Mouse (Mus musculus) embryonic facial prominence, embryonic 12.5 days (tissue): Measurements from ENCODE around the gene Rtl6. TPM values are rescaled to one million over a fixed set of nuclear protein-coding genes. Genes with fewer than 3 reads are reported as not detected.

Experiments
- ATAC-seq: fragments of 200-750 bp; cut with Nextera tagmentation; 2 replicates; pipeline ENCODE4 v1.8.0; 2017; ENCODE audit not compliant: insufficient number of reproducible peaks, insufficient read depth, low FRiP score, low TSS enrichment
- H3K27ac ChIP-seq: fragments of 300-500 bp; sonication (generic); 2 replicates; pipeline ENCODE4 v1.5.1; 2016; ENCODE audit warnings: mild to moderate bottlenecking
- H3K27me3 ChIP-seq: fragments of 300-500 bp; sonication (generic); 2 replicates; pipeline ENCODE4 v1.6.1; 2016; ENCODE audit warnings: mild to moderate bottlenecking, moderate library complexity
- H3K36me3 ChIP-seq: fragments of 300-500 bp; sonication (generic); 2 replicates; pipeline ENCODE4 v1.6.1; 2016; ENCODE audit warnings: mild to moderate bottlenecking
- H3K4me1 ChIP-seq: fragments of 300-500 bp; sonication (generic); 2 replicates; pipeline ENCODE4 v1.6.1; 2016
- H3K4me2 ChIP-seq: fragments of 300-500 bp; sonication (generic); replicated peaks from 2 replicates; pipeline ENCODE4 v1.6.1; 2016; ENCODE audit warnings: mild to moderate bottlenecking, moderate library complexity
- H3K4me3 ChIP-seq: fragments of 300-500 bp; sonication (generic); 2 replicates; pipeline ENCODE4 v1.5.1; 2016; ENCODE audit warnings: mild to moderate bottlenecking
- H3K9ac ChIP-seq: fragments of 300-500 bp; sonication (generic); 2 replicates; pipeline ENCODE4 v1.6.1; 2016; ENCODE audit warnings: mild to moderate bottlenecking, moderate library complexity
- H3K9me3 ChIP-seq: fragments of 300-500 bp; sonication (generic); 2 replicates; pipeline ENCODE4 v1.6.1; 2016; ENCODE audit warnings: mild to moderate bottlenecking, moderate library complexity
- WGBS: fragments of 180-500 bp; shearing (Covaris S2); methylation state at CpG from one replicate; pipeline ENCODE4 v1.1.7; 2016; 5-methylcytosine and 5-hydroxymethylcytosine counted together
- polyA plus RNA-seq: library from polyadenylated mRNA; unstranded; fragments of >200 nt; fragmentation: Nextera tagmentation; extraction: Ambion mirVana; gene quantifications from 2 replicates; pipeline ENCODE4 v1.2.1, GENCODE M21; 2016

Gene Rtl6
- polyA plus RNA-seq, 1 experiment from 2014 or later, result 31.2 TPM

GRCm38 (mm10) chr15:84578607-84579006, 21.0 kb upstream of the Rtl6 start:
- no peak for ATAC-seq
- Histone ChIP-seq H3K4me1 (no peaks in the 10 kb centered on the region), H3K9ac (no peak overlapping the region), H3K27me3 (no peaks in the 10 kb centered on the region), H3K36me3 (no peaks in the 10 kb centered on the region), H3K27ac (no peak overlapping the region), H3K9me3 (no peaks in the 10 kb centered on the region), H3K4me2 (no peak overlapping the region), H3K4me3 (no peak overlapping the region)
- 81% methylated on average over 1 of the region's 1 CpGs for WGBS

DNA sequence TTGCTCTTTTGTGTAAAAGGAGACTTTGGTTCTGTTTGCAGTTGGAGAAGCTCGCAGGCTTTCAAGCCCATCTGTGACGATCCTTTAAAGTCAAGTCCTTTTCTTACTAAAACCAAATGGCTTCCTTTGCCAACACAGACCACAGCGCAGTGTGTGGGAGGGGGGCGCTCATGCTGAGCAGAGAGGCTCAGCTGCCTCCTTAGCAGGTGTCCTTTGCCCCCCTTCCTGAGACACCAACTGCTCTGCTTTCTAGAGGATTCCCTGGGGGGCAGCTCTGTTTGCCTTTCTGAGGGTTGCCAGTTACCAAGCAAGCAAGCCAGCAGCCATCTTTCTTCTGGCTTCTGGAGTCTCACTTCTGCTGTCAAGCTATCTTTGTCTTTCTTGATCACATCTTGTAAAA, 19.4 kb upstream of the Rtl6 start:
- no peak overlapping the region for H3K4me2 ChIP-seq
- 63% methylated on average over 4 of the region's 4 CpGs for WGBS
- no peak overlapping the region for H3K4me3 ChIP-seq
- no peaks in the 10 kb centered on the region for H3K4me1 ChIP-seq
- no peaks in the 10 kb centered on the region for H3K36me3 ChIP-seq
- no peaks in the 10 kb centered on the region for H3K9me3 ChIP-seq
- no peak for ATAC-seq
- H3K27me3 ChIP-seq, result no peaks in the 10 kb centered on the region
- no peak overlapping the region for H3K27ac ChIP-seq
- H3K9ac ChIP-seq, result no peak overlapping the region

- Histone ChIP-seq H3K27ac (no peak overlapping the region), H3K4me1 (no peaks in the 10 kb centered on the region), H3K4me3 (no peak overlapping the region), H3K36me3 (no peaks in the 10 kb centered on the region), H3K27me3 (no peaks in the 10 kb centered on the region), H3K9ac (no peak overlapping the region), H3K9me3 (no peaks in the 10 kb centered on the region), H3K4me2 (no peak overlapping the region)
- 57% methylated on average over 17 of the region's 17 CpGs for WGBS
- ATAC-seq, result no peak
These were observed 9.0 kb upstream of the Rtl6 start for GRCm38 (mm10) chr15:84566568-84567110.

GRCm38 (mm10) chr15:84561501-84561900, 3.9 kb upstream of the Rtl6 start:
- peaks cover 4% of the 10 kb centered on the region for H3K36me3 ChIP-seq
- H3K4me1 ChIP-seq, result peaks cover 9% of the 10 kb centered on the region
- H3K9ac ChIP-seq, result no peak overlapping the region
- H3K27ac ChIP-seq, result no peak overlapping the region
- no peak overlapping the region for H3K4me3 ChIP-seq
- 70% methylated on average over 2 of the region's 2 CpGs for WGBS
- no peaks in the 10 kb centered on the region for H3K9me3 ChIP-seq
- H3K27me3 ChIP-seq, result no peaks in the 10 kb centered on the region
- ATAC-seq, result no peak
- no peak overlapping the region for H3K4me2 ChIP-seq

DNA sequence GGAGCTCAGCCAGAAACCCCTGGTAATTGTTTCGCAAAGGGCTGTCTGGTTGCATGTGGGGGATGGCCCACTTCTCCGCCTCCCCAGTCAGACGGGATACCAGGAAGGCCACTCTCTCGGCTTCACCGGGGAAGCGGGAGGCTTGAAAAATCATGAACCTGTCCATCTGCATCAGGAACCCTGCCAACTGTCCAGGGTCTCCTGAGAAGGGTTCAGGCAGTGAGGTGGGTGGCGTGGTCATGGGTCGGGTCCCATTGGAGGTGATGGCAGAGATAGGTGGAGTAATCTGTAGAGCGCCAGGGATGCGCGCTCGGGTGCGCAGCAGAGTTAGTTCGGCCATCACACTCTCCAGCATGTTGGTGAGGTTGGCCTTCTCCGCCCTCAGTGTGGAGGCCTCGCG, 949 bp downstream of the Rtl6 start:
- peaks cover 16% of the 10 kb centered on the region for H3K4me1 ChIP-seq
- H3K27me3 ChIP-seq, result no peaks in the 10 kb centered on the region
- peak overlapping the region; percentile 78; the same call in 1 of the 2 replicates for H3K9ac ChIP-seq
- H3K4me3 ChIP-seq, result peak overlapping the region; percentile 83
- WGBS, result 97% methylated on average over 17 of the region's 17 CpGs
- ATAC-seq, result no peak
- peaks cover 31% of the 10 kb centered on the region for H3K36me3 ChIP-seq
- peak overlapping the region; percentile 81 for H3K4me2 ChIP-seq
- H3K9me3 ChIP-seq, result no peaks in the 10 kb centered on the region
- H3K27ac ChIP-seq, result peak overlapping the region; percentile 79; the same call in 1 of the 2 replicates

DNA sequence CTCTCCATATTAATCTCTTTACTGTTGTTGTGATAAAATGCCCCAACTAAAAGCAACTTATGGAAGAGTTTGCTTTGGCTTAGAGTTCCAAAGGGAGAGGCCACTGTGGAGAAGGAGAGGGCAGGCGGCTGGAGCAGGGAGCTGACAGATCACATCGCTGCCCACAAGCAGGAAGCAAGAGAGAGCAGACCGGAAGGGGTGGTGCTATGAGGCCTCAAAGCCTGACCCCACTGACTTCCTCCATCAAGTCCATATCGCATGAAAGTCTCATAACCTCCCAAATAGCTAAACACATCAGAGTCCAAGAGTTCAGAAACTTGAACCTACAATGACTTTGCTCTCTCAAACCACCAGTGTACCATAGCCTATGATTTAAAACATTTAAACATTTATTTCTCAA, 6.6 kb downstream of the Rtl6 start:
- no peak overlapping the region for H3K27ac ChIP-seq
- H3K4me1 ChIP-seq, result peaks cover 7% of the 10 kb centered on the region
- no peaks in the 10 kb centered on the region for H3K27me3 ChIP-seq
- H3K4me3 ChIP-seq, result no peak overlapping the region
- no peaks in the 10 kb centered on the region for H3K9me3 ChIP-seq
- ATAC-seq, result no peak
- no peak overlapping the region for H3K4me2 ChIP-seq
- WGBS, result 82% methylated on average over 4 of the region's 4 CpGs
- peaks cover 23% of the 10 kb centered on the region for H3K36me3 ChIP-seq
- H3K9ac ChIP-seq, result no peak overlapping the region

DNA sequence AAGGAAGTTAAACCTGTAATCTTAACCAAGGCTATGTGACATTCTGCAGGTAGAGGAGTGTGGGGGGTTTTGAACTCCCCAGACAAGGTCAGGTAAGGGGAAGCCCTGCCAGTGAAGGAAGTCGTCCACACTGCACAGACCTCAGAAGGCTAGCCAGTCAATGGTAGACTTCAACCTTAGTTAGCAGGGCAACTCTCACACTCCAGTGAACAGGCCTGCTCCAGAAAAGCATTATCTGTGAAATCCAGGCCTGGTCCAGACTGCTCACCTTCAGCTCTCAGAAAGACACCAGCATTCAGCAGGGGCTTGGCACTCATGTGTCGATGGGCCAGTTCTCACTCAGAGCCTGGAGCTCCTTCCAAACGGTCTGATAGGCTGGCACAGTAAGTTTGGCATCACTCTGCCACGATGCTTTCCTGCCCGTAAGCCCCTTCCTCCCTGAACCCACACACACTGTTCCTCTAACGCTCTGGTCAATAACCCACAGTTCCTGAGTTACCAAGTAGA, 8.3 kb downstream of the Rtl6 start:
- Histone ChIP-seq H3K9ac (no peak overlapping the region), H3K27ac (no peak overlapping the region), H3K4me2 (no peak overlapping the region), H3K4me3 (no peak overlapping the region), H3K4me1 (peaks cover 3% of the 10 kb centered on the region; the same call in 1 of the 2 replicates), H3K27me3 (no peaks in the 10 kb centered on the region), H3K9me3 (no peaks in the 10 kb centered on the region), H3K36me3 (peaks cover 6% of the 10 kb centered on the region; the same call in 1 of the 2 replicates)
- WGBS, result 88% methylated on average over 6 of the region's 6 CpGs
- no peak for ATAC-seq

DNA sequence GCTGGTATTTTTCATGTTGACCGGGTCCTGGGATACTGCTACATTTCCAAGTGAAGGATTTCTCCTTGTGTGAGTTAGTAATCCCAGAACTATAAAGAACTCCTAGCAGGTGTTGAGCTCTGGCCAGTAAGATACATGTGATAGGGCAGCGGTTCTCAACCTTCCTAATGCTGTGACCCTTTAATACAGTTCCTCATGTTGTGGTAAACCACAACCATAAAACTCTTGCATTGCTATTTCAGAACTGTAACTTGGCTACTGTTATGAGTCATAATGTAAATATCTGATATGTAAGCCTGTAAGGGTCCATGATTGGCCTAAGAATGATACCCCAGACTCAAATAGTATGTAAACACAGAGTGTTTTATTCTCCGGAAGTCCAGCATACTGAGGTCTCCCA, 11.6 kb downstream of the Rtl6 start:
- no peak for ATAC-seq
- Histone ChIP-seq H3K4me1 (no peaks in the 10 kb centered on the region), H3K36me3 (no peaks in the 10 kb centered on the region), H3K4me3 (no peak overlapping the region), H3K4me2 (no peak overlapping the region), H3K27ac (no peak overlapping the region), H3K27me3 (no peaks in the 10 kb centered on the region), H3K9ac (no peak overlapping the region), H3K9me3 (no peaks in the 10 kb centered on the region)
- 90% methylated on average over 3 of the region's 3 CpGs for WGBS

- ATAC-seq, result no peak
- H3K36me3 ChIP-seq, result no peaks in the 10 kb centered on the region
- H3K4me2 ChIP-seq, result no peak overlapping the region
- H3K9ac ChIP-seq, result no peak overlapping the region
- no peaks in the 10 kb centered on the region for H3K4me1 ChIP-seq
- H3K27me3 ChIP-seq, result no peaks in the 10 kb centered on the region
- no peaks in the 10 kb centered on the region for H3K9me3 ChIP-seq
- H3K27ac ChIP-seq, result no peak overlapping the region
- no peak overlapping the region for H3K4me3 ChIP-seq
- WGBS, result 50% methylated on average over 5 of the region's 5 CpGs
These were observed 16.4 kb downstream of the Rtl6 start for GRCm38 (mm10) chr15:84541175-84541574.

GRCm38 (mm10) chr15:84538974-84539588, 18.5 kb downstream of the Rtl6 start:
- 75% methylated on average over 15 of the region's 15 CpGs for WGBS
- Histone ChIP-seq H3K4me1 (no peaks in the 10 kb centered on the region), H3K36me3 (no peaks in the 10 kb centered on the region), H3K27ac (no peak overlapping the region), H3K9ac (no peak overlapping the region), H3K4me3 (no peak overlapping the region), H3K27me3 (no peaks in the 10 kb centered on the region), H3K9me3 (no peaks in the 10 kb centered on the region), H3K4me2 (no peak overlapping the region)
- ATAC-seq, result no peak

DNA sequence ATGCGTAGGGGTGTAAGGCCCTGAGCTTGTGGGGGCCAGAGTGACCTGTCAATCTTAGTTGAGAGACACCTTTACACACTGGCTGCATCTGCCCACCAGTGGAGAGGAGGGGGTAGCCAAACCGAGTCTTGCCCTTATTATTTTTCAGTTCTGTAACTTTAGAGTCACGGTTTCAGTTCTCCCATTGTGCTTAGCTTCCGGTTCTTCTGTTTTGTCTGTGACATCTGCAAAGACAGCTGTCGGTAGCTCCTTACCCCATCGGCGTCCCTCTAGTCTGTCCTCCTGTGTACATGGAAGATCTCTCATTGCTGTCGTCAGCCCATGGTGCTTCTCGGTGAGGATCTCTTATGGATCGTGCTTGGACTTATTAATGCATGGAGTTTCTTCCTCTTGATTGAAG, 20.5 kb downstream of the Rtl6 start:
- Histone ChIP-seq H3K9me3 (no peaks in the 10 kb centered on the region), H3K4me1 (no peaks in the 10 kb centered on the region), H3K4me2 (no peak overlapping the region), H3K27me3 (no peaks in the 10 kb centered on the region), H3K9ac (no peak overlapping the region), H3K27ac (no peak overlapping the region), H3K4me3 (no peak overlapping the region), H3K36me3 (no peaks in the 10 kb centered on the region)
- 90% methylated on average over 10 of the region's 10 CpGs for WGBS
- no peak for ATAC-seq

GRCm38 (mm10) chr15:84536611-84537010, 21.0 kb downstream of the Rtl6 start:
- no peak for ATAC-seq
- Histone ChIP-seq H3K36me3 (no peaks in the 10 kb centered on the region), H3K27ac (no peak overlapping the region), H3K4me3 (no peak overlapping the region), H3K4me2 (no peak overlapping the region), H3K9me3 (no peaks in the 10 kb centered on the region), H3K27me3 (no peaks in the 10 kb centered on the region), H3K9ac (no peak overlapping the region), H3K4me1 (no peaks in the 10 kb centered on the region)
- 92% methylated on average over 9 of the region's 9 CpGs for WGBS
